Mouse (Mus musculus) mature B cell (primary cell): Measurements from ENCODE around the gene Snap47.
"Not testable (repeated sequence)": the region's sequence is repeated elsewhere in the genome, so short reads cannot be mapped to it uniquely, and the experiment has no call there.

Source experiments
- in situ Hi-C: fragments of 300-500 bp; cut with MboI; formaldehyde crosslinking; loops from 2 replicates; pipeline ENCODE4 v1.14.3; 2019

The Snap47 gene

GRCm38 (mm10) chr11:59367955-59368354 lies 83.0 kb downstream of the Snap47 start:
- in situ Hi-C loops, result not testable (repeated sequence)

- in situ Hi-C loops, result no loop called here
Observed at GRCm38 (mm10) chr11:59366633-59367032, 84.4 kb downstream of the Snap47 start.

- in situ Hi-C loops, result no loop called here
Observed at GRCm38 (mm10) chr11:59366031-59366430, 85.0 kb downstream of the Snap47 start.

- in situ Hi-C loops, result no loop called here
Observed at GRCm38 (mm10) chr11:59364417-59364816, 86.6 kb downstream of the Snap47 start.

- in situ Hi-C loops, result no loop called here
Observed at GRCm38 (mm10) chr11:59364007-59364406, 87.0 kb downstream of the Snap47 start.

GRCm38 (mm10) chr11:59361291-59361690 lies 89.7 kb downstream of the Snap47 start:
- in situ Hi-C loops, result no loop called here
